ENCODE assay signal across 7 mouse cellular contexts in the genomic region with DNA sequence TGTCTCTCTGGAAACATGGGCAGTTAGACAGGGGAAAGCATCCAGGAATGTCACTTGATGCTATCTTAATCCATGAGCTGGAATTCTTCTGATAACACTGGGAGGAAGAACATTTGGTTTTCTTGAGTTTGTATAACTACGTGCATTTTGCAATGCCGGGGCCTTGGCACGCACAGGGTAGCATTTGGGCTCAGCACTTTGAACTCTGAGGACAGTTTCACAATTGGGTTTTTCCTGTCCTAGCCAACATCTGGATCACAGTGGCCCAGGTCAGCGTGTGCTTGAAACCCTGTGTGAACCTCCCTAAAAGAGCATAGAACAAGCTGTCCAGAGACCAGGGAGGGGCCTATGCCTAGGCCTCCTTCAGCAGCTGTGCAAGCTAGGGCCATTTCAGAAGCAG.
DNase-seq lines count a peak whose midpoint lies in the region; ATAC-seq and TF ChIP-seq lines count a peak whose summit lies in the region.

No protein-coding gene starts in this region.

- H3K36me3 ChIP-seq in kidney, embryonic 16.5 days (ENCODE audit: insufficient read depth, low read length), result no peaks in the 10 kb centered on the region
- H3K36me3 ChIP-seq in lung, postnatal 0 days (ENCODE audit: insufficient read depth, low read length), result no peaks in the 10 kb centered on the region
- peaks cover 9% of the 10 kb centered on the region for H3K36me3 ChIP-seq in midbrain, embryonic 10.5 days

- ATAC-seq in kidney, embryonic 16.5 days (ENCODE audit: low FRiP score, low TSS enrichment), result no peak
- ATAC-seq in lung, postnatal 0 days, result peak; percentile 72
- no peak for ATAC-seq in cerebellum, adult (ENCODE audit: insufficient number of reproducible peaks, low FRiP score, low TSS enrichment)

- WGBS in kidney, embryonic 16.5 days, result 78% methylated on average over 4 of the region's 4 CpGs
- WGBS in lung, postnatal 0 days, result 62% methylated on average over 4 of the region's 4 CpGs
- 93% methylated on average over 4 of the region's 4 CpGs for WGBS in midbrain, embryonic 10.5 days

- TF ChIP-seq CTCF in lung, postnatal 0 days (IDR thresholded peaks at IDR 0.05), result no peak

- peak; percentile 30 for DNase-seq in kidney, adult 18-20 months
- DNase-seq in adrenal gland, adult 8-10 months, result peak; percentile 40
- DNase-seq in fat pad, adult 2 months (ENCODE audit: extremely low read depth, low read depth, low spot score), result peak; percentile 18
- DNase-seq in lung, postnatal 0 days (ENCODE audit: low spot score), result peak; percentile 82
- no peak for DNase-seq in midbrain, embryonic 10.5 days (ENCODE audit: low spot score)

- no peaks in the 10 kb centered on the region for H3K27me3 ChIP-seq in kidney, embryonic 16.5 days (ENCODE audit: insufficient read depth, low read length)
- H3K27me3 ChIP-seq in lung, postnatal 0 days (replicated peaks; ENCODE audit: insufficient read depth, low read length), result no peaks in the 10 kb centered on the region
- H3K27me3 ChIP-seq in midbrain, embryonic 10.5 days (ENCODE audit: low read depth, poor library complexity, severe bottlenecking), result no peaks in the 10 kb centered on the region

- no peak overlapping the region for H3K27ac ChIP-seq in kidney, embryonic 16.5 days (ENCODE audit: low read length)
- no peak overlapping the region for H3K27ac ChIP-seq in lung, postnatal 0 days (ENCODE audit: low read length)
- H3K27ac ChIP-seq in midbrain, embryonic 10.5 days (replicated peaks), result no peak overlapping the region

- TF ChIP-seq EP300 in lung, postnatal 0 days (IDR thresholded peaks at IDR 0.05), result peak; percentile 88

- H3K9ac ChIP-seq in kidney, embryonic 16.5 days (replicated peaks; ENCODE audit: low read length), result no peak overlapping the region
- H3K9ac ChIP-seq in lung, postnatal 0 days (replicated peaks; ENCODE audit: low read depth), result no peak overlapping the region

- H3K4me1 ChIP-seq in kidney, embryonic 16.5 days (ENCODE audit: insufficient read depth, low read length), result no peaks in the 10 kb centered on the region
- H3K4me1 ChIP-seq in lung, postnatal 0 days (ENCODE audit: insufficient read depth, low read depth, low read length), result no peaks in the 10 kb centered on the region
- H3K4me1 ChIP-seq in midbrain, embryonic 10.5 days, result peaks cover 3% of the 10 kb centered on the region; the same call in 1 of the 2 replicates

- H3K9me3 ChIP-seq in kidney, embryonic 16.5 days (ENCODE audit: low read length), result no peaks in the 10 kb centered on the region
- no peaks in the 10 kb centered on the region for H3K9me3 ChIP-seq in lung, postnatal 0 days (ENCODE audit: low read length)
- no peaks in the 10 kb centered on the region for H3K9me3 ChIP-seq in midbrain, embryonic 10.5 days (replicated peaks)

- H3K4me2 ChIP-seq in kidney, embryonic 16.5 days (replicated peaks; ENCODE audit: low read depth, low read length), result no peak overlapping the region
- no peak overlapping the region for H3K4me2 ChIP-seq in lung, postnatal 0 days (replicated peaks; ENCODE audit: low read depth, low read length)

- no peak overlapping the region for H3K4me3 ChIP-seq in kidney, embryonic 16.5 days (ENCODE audit: low read length)
- no peak overlapping the region for H3K4me3 ChIP-seq in lung, postnatal 0 days (ENCODE audit: low read depth, low read length)
- H3K4me3 ChIP-seq in midbrain, embryonic 10.5 days, result no peak overlapping the region
